Mouse (Mus musculus): ENCODE results near the gene Por. TPM values are rescaled to one million over a fixed set of nuclear protein-coding genes. Genes with fewer than 3 reads are reported as not detected.

Por gene
- polyA plus RNA-seq, 1 experiment from 2014 or later: 121 TPM

DNA sequence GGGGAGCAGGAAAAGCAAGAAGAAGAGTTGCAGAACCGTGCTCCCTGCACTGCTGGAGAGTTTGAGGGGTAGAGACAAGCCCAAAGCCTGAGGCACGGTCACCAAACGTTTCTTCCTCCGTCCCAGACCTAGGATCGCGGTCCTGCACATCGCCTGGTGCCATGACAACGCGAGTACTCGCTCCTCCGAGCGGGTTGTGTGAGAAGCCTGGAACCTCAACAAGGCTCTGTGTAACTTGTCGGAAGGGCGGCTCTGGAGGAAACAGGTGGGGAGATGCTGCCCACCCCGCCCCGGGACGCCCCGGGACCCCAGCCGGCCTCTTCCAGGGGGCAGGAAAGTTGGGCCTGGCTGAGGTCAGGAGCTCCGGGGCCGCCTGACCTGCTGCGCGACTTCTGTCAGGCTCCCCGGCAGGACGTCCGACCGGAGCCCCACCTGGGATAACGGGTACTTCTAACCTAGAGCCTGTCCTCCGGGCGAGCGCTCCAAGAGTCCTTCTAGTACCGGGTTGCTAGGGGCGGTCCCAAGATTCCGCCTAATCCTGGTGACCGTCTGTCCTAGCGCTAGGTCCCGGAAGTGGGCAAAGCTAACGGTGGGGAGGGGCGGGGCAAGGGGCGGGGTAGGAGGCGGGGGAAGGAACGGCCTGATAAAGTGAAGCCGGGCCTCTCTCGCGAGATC is 108.1 kb downstream of the Por start, which contains the start of gene Styxl1:
Styxl1 (minus strand) TSS at position 590 of the 675 bp plus-strand sequence.
- no peaks in the 10 kb centered on the region for H3K9me3 ChIP-seq (ENCODE audit: control insufficient read depth, low read length)
- under 1% methylated on average over 45 of the region's 45 CpGs for WGBS
- peaks cover 6% of the 10 kb centered on the region; the same call in 1 of the 2 replicates for H3K4me1 ChIP-seq (ENCODE audit: control insufficient read depth, insufficient read depth, low read length)
- no peaks in the 10 kb centered on the region for H3K27me3 ChIP-seq (ENCODE audit: control insufficient read depth, insufficient read depth, low read length)
- H3K27ac ChIP-seq (replicated peaks; ENCODE audit: low read depth, low read length): peak within 1 kb of the TSS; percentile 74; the same call in 1 of the 2 replicates
- ATAC-seq (ENCODE audit: insufficient number of reproducible peaks, low FRiP score, low TSS enrichment, low read depth) (peak; percentile 93), DNase-seq (ENCODE audit: low spot score) (no peak)
- peak within 1 kb of the TSS; percentile 88 for H3K9ac ChIP-seq (ENCODE audit: low read length)
- H3K4me3 ChIP-seq (ENCODE audit: low read depth, low read length): peak within 1 kb of the TSS; percentile 83
- H3K36me3 ChIP-seq (ENCODE audit: control insufficient read depth, insufficient read depth, low read length): peaks cover 4% of the 10 kb centered on the region
- peak within 1 kb of the TSS; percentile 82 for H3K4me2 ChIP-seq (ENCODE audit: low read depth, severe bottlenecking)

DNA sequence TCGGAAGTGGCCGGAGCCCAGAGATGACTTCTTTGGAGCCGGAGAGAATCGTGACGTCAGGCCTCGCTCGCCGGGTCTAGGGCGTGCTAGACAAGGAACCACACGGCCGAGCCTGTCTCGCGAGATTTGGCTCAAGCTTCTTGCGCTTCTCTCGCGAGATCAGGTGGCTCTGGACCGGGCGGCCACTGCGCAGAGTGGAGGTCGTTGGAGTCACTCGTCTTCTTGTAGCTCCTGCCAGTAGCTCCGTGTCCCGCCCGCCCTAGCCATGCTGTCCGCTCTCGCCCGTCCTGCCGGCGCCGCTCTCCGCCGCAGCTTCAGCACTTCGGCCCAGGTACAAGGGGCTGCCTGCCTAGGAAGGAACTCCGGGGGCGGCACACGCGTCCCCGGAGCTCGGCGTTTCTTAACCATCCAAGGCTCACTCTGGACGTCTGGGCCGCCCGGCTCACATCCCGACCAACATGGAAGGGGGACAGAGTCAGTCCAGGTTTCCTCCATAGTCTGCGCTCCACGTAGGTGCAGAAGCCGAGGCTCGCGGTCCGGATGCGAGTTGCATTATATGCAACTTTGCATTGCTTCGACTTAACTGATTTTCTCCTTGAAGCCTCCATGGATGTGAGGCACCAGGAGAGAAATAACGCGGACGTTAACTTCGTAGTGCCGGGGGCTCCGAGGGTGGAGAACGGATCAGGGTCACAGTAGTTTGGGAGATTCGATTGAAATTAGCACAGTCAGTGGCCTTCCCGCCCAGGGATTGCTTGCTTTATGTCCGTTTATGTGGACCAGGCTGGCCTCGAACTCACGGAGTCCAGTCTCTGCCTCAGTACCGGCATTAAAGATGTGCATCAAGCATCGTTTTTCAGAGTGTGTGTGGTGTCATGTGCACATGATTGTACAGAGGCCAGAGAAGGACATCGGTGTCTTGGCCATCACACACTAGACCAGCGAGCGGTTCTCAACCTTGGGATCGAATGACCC is 108.9 kb downstream of the Por start, which contains the start of gene Mdh2:
Mdh2 (plus strand) TSS at position 10 of the 975 bp plus-strand sequence.
- Histone ChIP-seq H3K9ac (ENCODE audit: low read length) (peak within 1 kb of the TSS; percentile 88), H3K4me3 (ENCODE audit: low read depth, low read length) (peak within 1 kb of the TSS; percentile 83), H3K4me2 (ENCODE audit: low read depth, severe bottlenecking) (peak within 1 kb of the TSS; percentile 82), H3K27ac (replicated peaks; ENCODE audit: low read depth, low read length) (peak within 1 kb of the TSS; percentile 74; the same call in 1 of the 2 replicates), H3K27me3 (ENCODE audit: control insufficient read depth, insufficient read depth, low read length) (no peaks in the 10 kb centered on the region), H3K4me1 (ENCODE audit: control insufficient read depth, insufficient read depth, low read length) (peaks cover 6% of the 10 kb centered on the region; the same call in 1 of the 2 replicates), H3K36me3 (ENCODE audit: control insufficient read depth, insufficient read depth, low read length) (peaks cover 10% of the 10 kb centered on the region), H3K9me3 (ENCODE audit: control insufficient read depth, low read length) (no peaks in the 10 kb centered on the region)
- ATAC-seq (ENCODE audit: insufficient number of reproducible peaks, low FRiP score, low TSS enrichment, low read depth) (peak; percentile 97), DNase-seq (ENCODE audit: low spot score) (peak; percentile 100)
- 1% methylated on average over 70 of the region's 70 CpGs for WGBS

DNA sequence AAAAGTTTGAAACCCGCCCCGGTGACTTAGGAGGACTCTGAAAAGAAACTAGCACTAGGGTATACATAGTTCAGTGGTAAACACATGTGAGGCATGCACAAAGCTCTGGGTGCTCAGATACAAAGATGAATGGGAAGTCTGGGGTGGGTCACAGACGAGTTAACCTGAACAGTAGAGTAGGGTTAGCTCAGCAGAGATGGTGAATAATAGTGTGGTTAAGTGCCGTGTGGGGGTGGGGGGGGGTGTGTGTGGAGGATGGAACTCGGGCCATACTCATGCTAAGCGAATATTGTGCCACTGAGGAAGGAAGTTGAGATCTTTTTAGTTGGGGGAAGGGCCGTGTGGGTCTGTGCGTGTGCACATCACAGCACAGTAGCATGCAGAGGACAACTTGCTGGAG is 110.5 kb downstream of the Por start:
- DNase-seq (ENCODE audit: low spot score) (no peak), ATAC-seq (ENCODE audit: insufficient number of reproducible peaks, low FRiP score, low TSS enrichment, low read depth) (no peak)
- Histone ChIP-seq H3K9me3 (ENCODE audit: control insufficient read depth, low read length) (no peaks in the 10 kb centered on the region), H3K4me3 (ENCODE audit: low read depth, low read length) (no peak overlapping the region), H3K27ac (replicated peaks; ENCODE audit: low read depth, low read length) (no peak overlapping the region), H3K4me2 (ENCODE audit: low read depth, severe bottlenecking) (no peak overlapping the region), H3K9ac (ENCODE audit: low read length) (no peak overlapping the region), H3K27me3 (ENCODE audit: control insufficient read depth, insufficient read depth, low read length) (no peaks in the 10 kb centered on the region), H3K4me1 (ENCODE audit: control insufficient read depth, insufficient read depth, low read length) (peaks cover 6% of the 10 kb centered on the region; the same call in 1 of the 2 replicates), H3K36me3 (ENCODE audit: control insufficient read depth, insufficient read depth, low read length) (peaks cover 17% of the 10 kb centered on the region)
- 91% methylated on average over 8 of the region's 8 CpGs for WGBS

DNA sequence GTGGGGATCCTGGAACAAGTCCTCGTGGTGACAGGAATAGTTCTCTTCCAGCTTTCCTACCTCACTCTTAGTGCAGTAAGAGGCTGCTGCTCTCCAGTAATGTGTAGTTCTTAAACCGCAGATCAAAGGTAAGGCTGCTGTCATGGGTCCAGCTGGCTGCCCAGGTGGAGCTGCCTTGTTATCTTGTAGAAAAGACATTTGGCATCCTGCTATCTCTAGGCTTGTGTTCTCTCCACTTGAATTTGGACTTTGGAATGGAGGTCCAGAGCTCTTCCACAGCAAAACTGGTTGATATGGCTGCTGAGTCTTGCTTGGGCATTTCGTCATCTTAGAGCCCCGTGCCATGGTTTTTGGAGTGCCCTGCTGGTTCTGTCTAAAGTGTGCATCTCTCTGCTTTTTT is 113.1 kb downstream of the Por start:
- Histone ChIP-seq H3K9me3 (ENCODE audit: control insufficient read depth, low read length) (no peaks in the 10 kb centered on the region), H3K4me2 (ENCODE audit: low read depth, severe bottlenecking) (no peak overlapping the region), H3K4me3 (ENCODE audit: low read depth, low read length) (no peak overlapping the region), H3K4me1 (ENCODE audit: control insufficient read depth, insufficient read depth, low read length) (no peaks in the 10 kb centered on the region; the same call in 1 of the 2 replicates), H3K27me3 (ENCODE audit: control insufficient read depth, insufficient read depth, low read length) (no peaks in the 10 kb centered on the region), H3K36me3 (ENCODE audit: control insufficient read depth, insufficient read depth, low read length) (peaks cover 34% of the 10 kb centered on the region), H3K27ac (replicated peaks; ENCODE audit: low read depth, low read length) (no peak overlapping the region), H3K9ac (ENCODE audit: low read length) (no peak overlapping the region)
- WGBS: 92% methylated on average over 4 of the region's 4 CpGs
- ATAC-seq (ENCODE audit: insufficient number of reproducible peaks, low FRiP score, low TSS enrichment, low read depth) (no peak), DNase-seq (ENCODE audit: low spot score) (no peak)

Small RNA genes within 50 kb of the gene (microRNA-seq; reads per million reads assigned to microRNA genes)
- gene Mir7034: not detected

Other genes starting within 250 kb of the Por start
- gene Hip1, start 124.9 kb upstream of the Por start, polyA plus RNA-seq (2014; fragmentation: Nextera tagmentation; extraction: Ambion mirVana): 35.2 and 39.4 TPM in 2 replicates
- gene Ccl26, start 106.5 kb upstream of the Por start, polyA plus RNA-seq (2014; fragmentation: Nextera tagmentation; extraction: Ambion mirVana): not detected in 2 replicates
- 0.37 and 1.3 TPM in 2 replicates for gene Ccl24, start 97.0 kb upstream of the Por start, polyA plus RNA-seq (2014; fragmentation: Nextera tagmentation; extraction: Ambion mirVana)
- 55.3 and 56.6 TPM in 2 replicates for gene Rhbdd2, start 37.4 kb upstream of the Por start, polyA plus RNA-seq (2014; fragmentation: Nextera tagmentation; extraction: Ambion mirVana)
- gene Tmem120a, start 74.4 kb downstream of the Por start, polyA plus RNA-seq (2014; fragmentation: Nextera tagmentation; extraction: Ambion mirVana): 43.6 and 49.5 TPM in 2 replicates
- gene Styxl1, start 108.4 kb downstream of the Por start, polyA plus RNA-seq (2014; fragmentation: Nextera tagmentation; extraction: Ambion mirVana): 0.40 TPM in 1 of 2 replicates, not detected in the other
- 550 and 569 TPM in 2 replicates for gene Mdh2, start 108.4 kb downstream of the Por start, polyA plus RNA-seq (2014; fragmentation: Nextera tagmentation; extraction: Ambion mirVana)
- gene Srrm3, start 136.9 kb downstream of the Por start, polyA plus RNA-seq (2014; fragmentation: Nextera tagmentation; extraction: Ambion mirVana): not detected in 2 replicates
- gene Hspb1, start 217.9 kb downstream of the Por start, polyA plus RNA-seq (2014; fragmentation: Nextera tagmentation; extraction: Ambion mirVana): 30.7 and 35.4 TPM in 2 replicates